Mouse (Mus musculus): ENCODE results near the gene Supt7l. TPM values are rescaled to one million over a fixed set of nuclear protein-coding genes. Genes with fewer than 3 reads are reported as not detected.

Supt7l gene
- polyA plus RNA-seq, 1 experiment from 2014 or later = 21.8 TPM

DNA sequence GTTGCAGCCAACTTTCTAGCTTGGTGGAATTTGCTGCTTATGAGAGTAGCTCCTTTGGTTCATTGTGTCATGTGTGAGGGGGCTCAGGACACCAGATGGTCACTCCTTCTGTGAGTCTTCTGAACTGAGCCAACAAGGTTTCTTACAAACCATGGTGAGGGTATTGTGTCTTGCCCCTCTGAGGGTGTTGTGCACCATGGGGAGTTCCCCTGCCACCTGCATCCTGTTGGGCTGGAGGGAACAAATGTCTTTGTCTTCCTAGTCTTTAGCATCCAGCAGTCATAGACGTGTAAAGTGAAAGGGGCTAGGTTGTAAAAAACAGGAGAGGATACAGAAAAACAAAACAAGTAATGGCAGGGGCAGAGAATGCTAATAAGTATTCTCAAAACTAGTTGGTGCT lies 31.8 kb upstream of the Supt7l start:
- Histone ChIP-seq H3K36me3 (peaks cover 52% of the 10 kb centered on the region), H3K27ac (no peak overlapping the region), H3K4me1 (peaks cover 15% of the 10 kb centered on the region), H3K9me3 (no peaks in the 10 kb centered on the region), H3K9ac (no peak overlapping the region), H3K27me3 (no peaks in the 10 kb centered on the region), H3K4me3 (no peak overlapping the region), H3K4me2 (no peak overlapping the region)
- WGBS = 47% methylated on average over 1 of the region's 1 CpGs
- ATAC-seq (ENCODE audit: insufficient number of reproducible peaks, low FRiP score, low TSS enrichment, low read depth) = no peak

DNA sequence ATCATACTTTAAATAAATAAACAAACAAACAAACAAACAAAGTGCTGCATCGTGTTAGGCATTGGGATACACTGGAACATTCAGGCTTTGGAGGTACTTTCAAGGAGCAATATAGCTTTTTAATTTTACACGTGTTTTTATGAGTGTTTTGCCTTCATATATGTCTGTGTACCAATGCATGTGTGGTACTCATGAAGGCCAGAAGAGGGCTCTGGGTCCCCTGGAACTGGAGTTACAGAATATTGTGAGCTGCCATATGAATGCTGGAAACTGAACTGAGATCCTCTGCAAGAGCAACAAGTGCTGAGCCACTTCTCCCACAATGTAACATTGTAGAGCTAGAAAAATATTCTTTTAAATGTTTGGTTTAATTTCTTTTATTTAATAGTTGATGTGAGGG lies 7.6 kb upstream of the Supt7l start:
- no peaks in the 10 kb centered on the region for H3K9me3 ChIP-seq
- H3K9ac ChIP-seq = no peak overlapping the region
- no peaks in the 10 kb centered on the region for H3K27me3 ChIP-seq
- H3K4me2 ChIP-seq = no peak overlapping the region
- WGBS = 86% methylated on average over 2 of the region's 2 CpGs
- no peak overlapping the region for H3K4me3 ChIP-seq
- no peak overlapping the region for H3K27ac ChIP-seq
- ATAC-seq (ENCODE audit: insufficient number of reproducible peaks, low FRiP score, low TSS enrichment, low read depth) = no peak
- no peaks in the 10 kb centered on the region for H3K4me1 ChIP-seq
- peaks cover 83% of the 10 kb centered on the region for H3K36me3 ChIP-seq

DNA sequence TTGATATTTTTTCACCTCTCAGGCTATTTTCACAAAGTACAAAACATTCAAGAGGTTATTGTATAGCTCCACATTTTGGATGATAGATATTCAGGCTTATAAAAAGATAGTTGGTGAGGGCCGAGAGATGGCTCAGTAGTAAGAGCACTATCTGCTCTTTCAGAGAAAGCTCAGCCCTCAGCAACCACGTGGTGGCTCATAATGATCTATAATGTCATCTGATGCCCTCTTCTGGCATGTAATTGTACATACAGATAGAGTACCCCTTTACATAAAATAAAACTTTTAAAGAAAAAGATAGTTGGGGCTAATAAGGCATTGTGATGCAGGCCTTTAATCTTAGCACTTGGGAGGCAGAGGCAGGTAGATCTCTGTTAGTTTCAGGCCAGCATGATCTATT lies 953 bp upstream of the Supt7l start:
- peaks cover 21% of the 10 kb centered on the region for H3K4me1 ChIP-seq
- ATAC-seq (ENCODE audit: insufficient number of reproducible peaks, low FRiP score, low TSS enrichment, low read depth) = no peak
- H3K4me2 ChIP-seq = no peak overlapping the region
- no peaks in the 10 kb centered on the region for H3K27me3 ChIP-seq
- no peaks in the 10 kb centered on the region for H3K9me3 ChIP-seq
- H3K27ac ChIP-seq = no peak overlapping the region
- peaks cover 39% of the 10 kb centered on the region for H3K36me3 ChIP-seq
- no peak overlapping the region for H3K9ac ChIP-seq
- H3K4me3 ChIP-seq = no peak overlapping the region
- WGBS = 55% methylated on average over 2 of the region's 2 CpGs

DNA sequence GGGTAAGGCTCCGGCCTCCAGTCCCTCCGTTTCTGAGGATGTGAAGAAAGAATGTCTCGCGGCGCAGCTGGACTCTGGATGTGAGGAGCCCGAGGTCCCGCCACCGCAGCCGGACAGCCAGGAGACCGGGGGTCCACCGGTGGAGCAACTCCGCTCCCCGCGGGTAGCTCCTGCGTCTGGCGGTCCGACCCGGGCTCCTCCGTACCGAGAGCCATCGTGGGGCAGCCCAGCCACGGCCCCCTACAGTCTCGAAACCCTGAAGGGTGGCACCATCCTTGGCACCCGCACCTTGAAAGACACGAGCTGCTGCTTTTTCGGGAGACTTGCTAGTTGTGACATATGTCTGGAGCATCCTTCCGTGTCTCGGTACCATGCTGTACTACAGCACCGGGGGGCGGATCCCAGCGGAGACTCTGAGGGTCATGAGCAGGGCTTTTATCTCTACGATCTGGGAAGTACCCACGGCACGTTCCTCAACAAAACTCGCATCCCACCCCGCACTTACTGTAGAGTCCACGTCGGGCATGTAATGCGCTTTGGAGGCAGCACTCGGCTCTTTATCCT lies 408 bp downstream of the Supt7l start:
- H3K4me2 ChIP-seq = peak overlapping the region; percentile 93
- H3K4me1 ChIP-seq = peaks cover 21% of the 10 kb centered on the region
- H3K4me3 ChIP-seq = peak overlapping the region; percentile 98
- H3K27ac ChIP-seq = peak overlapping the region; percentile 88
- 2% methylated on average over 40 of the region's 40 CpGs for WGBS
- no peaks in the 10 kb centered on the region for H3K9me3 ChIP-seq
- peak overlapping the region; percentile 85 for H3K9ac ChIP-seq
- H3K27me3 ChIP-seq = no peaks in the 10 kb centered on the region
- ATAC-seq (ENCODE audit: insufficient number of reproducible peaks, low FRiP score, low TSS enrichment, low read depth) = no peak
- H3K36me3 ChIP-seq = peaks cover 38% of the 10 kb centered on the region

DNA sequence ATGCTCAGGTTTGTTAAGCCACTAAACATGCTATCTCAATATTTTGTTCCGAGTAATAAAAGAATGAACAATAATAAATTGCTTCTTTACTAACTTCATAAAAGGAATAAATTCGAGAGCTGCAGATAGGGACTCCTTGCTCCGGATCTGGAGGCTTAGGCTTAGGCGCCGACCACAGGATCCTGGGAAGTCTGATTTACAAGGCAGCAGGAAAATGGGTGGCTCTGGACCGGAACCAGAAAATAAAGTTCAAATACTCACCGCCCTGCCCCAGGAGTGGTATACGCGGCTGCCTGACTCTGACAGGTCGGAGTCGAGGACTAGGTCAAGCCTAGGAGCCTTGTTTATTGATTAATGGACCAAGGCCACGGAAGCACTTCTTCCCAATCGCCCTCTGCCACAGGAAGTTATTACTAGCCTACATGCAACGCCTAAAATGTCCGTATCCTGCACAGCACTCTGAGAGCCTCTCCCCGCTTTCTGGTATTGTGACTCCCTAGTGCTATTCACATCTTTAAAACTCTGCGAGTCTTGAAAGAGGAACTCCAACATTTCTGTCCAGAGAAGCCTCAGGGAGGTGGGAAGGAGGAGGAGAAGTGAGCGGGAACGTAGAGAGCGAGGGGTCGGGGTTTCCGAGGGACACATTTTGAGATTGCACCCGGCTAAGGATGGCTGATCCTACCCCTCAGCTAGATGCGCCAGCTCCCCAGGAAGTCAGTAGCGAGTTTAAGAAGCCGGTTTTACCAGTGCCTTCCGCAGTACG lies 1.1 kb downstream of the Supt7l start, which contains the start of gene Slc4a1ap:
Gene Slc4a1ap (plus strand): TSS at position 642 of the 763 bp plus-strand sequence.
- ATAC-seq (ENCODE audit: insufficient number of reproducible peaks, low FRiP score, low TSS enrichment, low read depth) = peak; percentile 61; the same call in 1 of the 2 replicates
- Histone ChIP-seq H3K36me3 (peaks cover 37% of the 10 kb centered on the region), H3K9me3 (no peaks in the 10 kb centered on the region), H3K4me1 (peaks cover 21% of the 10 kb centered on the region), H3K4me2 (peak within 1 kb of the TSS; percentile 93), H3K4me3 (peak within 1 kb of the TSS; percentile 98), H3K27ac (peak within 1 kb of the TSS; percentile 88), H3K9ac (peak within 1 kb of the TSS; percentile 85), H3K27me3 (no peaks in the 10 kb centered on the region)
- WGBS = under 1% methylated on average over 28 of the region's 28 CpGs

DNA sequence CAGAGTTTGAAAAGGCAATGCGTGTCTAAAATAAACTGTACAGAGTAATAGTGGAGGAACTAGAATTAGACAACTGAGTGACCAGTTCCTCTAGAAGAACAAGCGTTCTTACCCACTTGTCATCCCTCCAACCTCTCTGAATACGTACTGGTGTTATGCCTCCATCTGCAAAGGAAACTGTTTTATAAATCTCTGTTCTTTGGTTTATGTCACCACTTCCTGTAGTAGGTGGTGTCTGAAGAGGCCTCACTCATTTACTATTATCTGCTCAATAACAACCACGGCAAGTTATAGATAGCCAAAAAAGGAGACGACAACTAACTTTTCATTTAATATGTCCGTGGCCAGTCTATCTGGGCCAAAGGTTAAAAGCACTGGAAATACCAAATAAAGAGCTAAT lies 7.1 kb downstream of the Supt7l start:
- ATAC-seq (ENCODE audit: insufficient number of reproducible peaks, low FRiP score, low TSS enrichment, low read depth) = no peak
- Histone ChIP-seq H3K27ac (no peak overlapping the region), H3K4me2 (no peak overlapping the region), H3K9ac (no peak overlapping the region), H3K27me3 (no peaks in the 10 kb centered on the region), H3K36me3 (peaks cover 71% of the 10 kb centered on the region), H3K9me3 (no peaks in the 10 kb centered on the region), H3K4me1 (peaks cover 2% of the 10 kb centered on the region), H3K4me3 (no peak overlapping the region)
- 93% methylated on average over 6 of the region's 6 CpGs for WGBS

DNA sequence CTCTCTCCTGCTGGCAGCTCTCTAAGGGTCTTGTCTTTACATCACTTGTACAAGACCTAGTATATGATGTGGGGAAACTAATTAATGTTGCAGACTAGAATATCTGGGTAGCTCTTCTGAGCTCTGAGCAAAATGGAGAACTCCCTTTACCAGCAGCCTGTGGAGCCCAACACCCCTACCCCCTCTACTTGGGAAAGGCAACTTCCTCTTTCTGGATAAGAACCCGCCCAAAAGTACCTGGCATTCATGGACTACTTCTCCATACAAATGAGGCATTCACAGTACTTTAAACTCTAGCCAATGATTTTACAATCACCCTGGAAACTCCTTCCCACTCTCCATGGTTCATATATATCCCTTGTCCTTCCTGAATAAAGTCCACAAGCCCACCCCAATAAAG lies 15.1 kb downstream of the Supt7l start:
- no peaks in the 10 kb centered on the region for H3K27me3 ChIP-seq
- H3K4me2 ChIP-seq = no peak overlapping the region
- no peaks in the 10 kb centered on the region for H3K4me1 ChIP-seq
- H3K9me3 ChIP-seq = no peaks in the 10 kb centered on the region
- H3K27ac ChIP-seq = no peak overlapping the region
- H3K36me3 ChIP-seq = peaks cover 91% of the 10 kb centered on the region
- no peak overlapping the region for H3K4me3 ChIP-seq
- no peak for ATAC-seq (ENCODE audit: insufficient number of reproducible peaks, low FRiP score, low TSS enrichment, low read depth)
- 81% methylated on average over 1 of the region's 1 CpGs for WGBS
- H3K9ac ChIP-seq = no peak overlapping the region

DNA sequence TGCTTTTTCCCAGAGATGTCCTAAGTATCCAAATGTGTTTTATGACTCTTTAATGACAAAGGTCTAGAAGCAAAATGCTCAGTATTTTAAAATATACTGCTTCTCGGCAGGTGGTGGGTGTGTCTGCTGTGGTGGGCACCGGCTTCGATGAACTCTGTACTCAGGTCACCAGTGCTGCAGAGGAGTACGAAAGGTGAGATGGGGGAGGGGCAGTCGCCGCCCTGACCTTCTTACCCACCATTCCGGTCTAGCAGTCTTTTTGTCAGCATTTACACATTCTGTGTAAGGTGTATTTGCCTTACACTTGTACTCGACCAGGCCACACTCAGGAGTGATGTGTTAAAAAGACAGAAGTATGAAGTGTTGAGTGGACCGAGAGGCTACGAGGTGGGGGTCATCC lies 22.8 kb downstream of the Supt7l start:
- Histone ChIP-seq H3K27ac (no peak overlapping the region), H3K4me3 (no peak overlapping the region), H3K36me3 (peaks cover 86% of the 10 kb centered on the region), H3K9ac (no peak overlapping the region), H3K27me3 (no peaks in the 10 kb centered on the region), H3K4me2 (no peak overlapping the region), H3K4me1 (no peaks in the 10 kb centered on the region), H3K9me3 (no peaks in the 10 kb centered on the region)
- no peak for ATAC-seq (ENCODE audit: insufficient number of reproducible peaks, low FRiP score, low TSS enrichment, low read depth)
- 86% methylated on average over 10 of the region's 10 CpGs for WGBS

DNA sequence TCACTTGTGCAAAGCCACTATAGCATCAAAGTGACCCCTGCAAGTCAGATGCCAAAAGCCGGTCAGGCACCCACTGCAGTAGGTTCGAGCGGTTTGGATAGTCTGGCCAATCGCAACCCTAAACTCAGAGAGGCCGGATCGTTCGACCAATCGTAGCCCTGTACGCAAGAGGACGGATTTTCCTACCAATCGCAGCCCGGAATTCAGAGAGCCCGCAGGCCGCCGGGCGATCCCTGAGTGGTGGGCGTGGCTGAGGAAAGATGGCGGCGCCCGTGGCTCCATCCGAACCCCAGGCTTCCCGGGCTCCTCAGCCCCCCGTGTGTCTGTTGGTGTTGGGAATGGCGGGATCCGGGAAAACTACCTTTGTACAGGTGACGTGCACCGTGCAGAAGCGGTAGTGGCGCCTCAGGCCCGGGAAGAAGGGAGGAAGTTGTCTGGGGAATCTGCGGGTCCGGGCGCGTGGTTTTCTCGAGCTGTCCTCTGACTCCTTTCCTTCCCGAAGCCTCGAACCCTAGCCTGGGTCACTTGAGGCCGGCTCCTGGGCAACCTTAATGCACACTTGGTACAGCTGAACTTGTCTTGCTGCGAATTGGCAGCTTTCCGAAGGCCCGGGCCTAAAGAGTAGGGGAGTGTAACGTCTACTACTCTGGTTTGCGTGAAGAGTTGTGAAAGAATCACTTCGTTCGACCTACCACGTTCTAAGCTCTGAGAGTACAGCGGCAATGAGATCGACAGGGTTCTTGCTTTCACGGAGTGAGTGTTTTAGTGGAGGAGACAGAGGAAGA lies 32.9 kb downstream of the Supt7l start, which contains the start of gene Gpn1:
Gene Gpn1 (plus strand): TSS at position 229 of the 785 bp plus-strand sequence.
- H3K4me2 ChIP-seq = peak within 1 kb of the TSS; percentile 76
- H3K27me3 ChIP-seq = no peaks in the 10 kb centered on the region
- H3K4me1 ChIP-seq = peaks cover 8% of the 10 kb centered on the region
- peak within 1 kb of the TSS; percentile 47 for H3K9ac ChIP-seq
- H3K4me3 ChIP-seq = peak within 1 kb of the TSS; percentile 82
- H3K27ac ChIP-seq = no peak within 1 kb of the TSS
- H3K36me3 ChIP-seq = peaks cover 32% of the 10 kb centered on the region
- ATAC-seq (ENCODE audit: insufficient number of reproducible peaks, low FRiP score, low TSS enrichment, low read depth) = peak; percentile 96
- H3K9me3 ChIP-seq = no peaks in the 10 kb centered on the region
- WGBS = under 1% methylated on average over 49 of the region's 49 CpGs

DNA sequence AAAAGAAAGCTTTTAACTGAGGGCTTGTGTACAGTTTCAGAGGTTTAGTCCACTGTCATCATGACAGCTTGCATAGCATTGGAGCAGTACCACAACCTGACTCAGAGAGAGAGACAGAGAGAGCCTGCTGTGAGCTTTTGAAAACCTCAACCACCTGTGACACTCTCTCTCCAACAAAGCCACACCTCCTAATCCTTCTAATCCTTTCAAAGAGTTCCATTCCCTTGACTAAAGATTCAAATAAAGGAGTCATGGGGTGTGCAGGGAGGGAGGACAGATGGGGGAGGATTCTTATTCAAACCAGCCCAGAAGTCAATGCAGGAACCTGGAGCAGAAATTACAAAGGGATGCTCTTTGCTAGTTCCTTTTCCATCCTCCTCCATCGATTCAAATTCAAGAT lies 35.6 kb downstream of the Supt7l start:
- no peaks in the 10 kb centered on the region for H3K27me3 ChIP-seq
- peaks cover 8% of the 10 kb centered on the region for H3K4me1 ChIP-seq
- 85% methylated on average over 1 of the region's 1 CpGs for WGBS
- H3K4me3 ChIP-seq = no peak overlapping the region
- no peak for ATAC-seq (ENCODE audit: insufficient number of reproducible peaks, low FRiP score, low TSS enrichment, low read depth)
- no peak overlapping the region for H3K9ac ChIP-seq
- no peak overlapping the region for H3K27ac ChIP-seq
- H3K36me3 ChIP-seq = peaks cover 7% of the 10 kb centered on the region
- H3K4me2 ChIP-seq = no peak overlapping the region
- H3K9me3 ChIP-seq = no peaks in the 10 kb centered on the region

DNA sequence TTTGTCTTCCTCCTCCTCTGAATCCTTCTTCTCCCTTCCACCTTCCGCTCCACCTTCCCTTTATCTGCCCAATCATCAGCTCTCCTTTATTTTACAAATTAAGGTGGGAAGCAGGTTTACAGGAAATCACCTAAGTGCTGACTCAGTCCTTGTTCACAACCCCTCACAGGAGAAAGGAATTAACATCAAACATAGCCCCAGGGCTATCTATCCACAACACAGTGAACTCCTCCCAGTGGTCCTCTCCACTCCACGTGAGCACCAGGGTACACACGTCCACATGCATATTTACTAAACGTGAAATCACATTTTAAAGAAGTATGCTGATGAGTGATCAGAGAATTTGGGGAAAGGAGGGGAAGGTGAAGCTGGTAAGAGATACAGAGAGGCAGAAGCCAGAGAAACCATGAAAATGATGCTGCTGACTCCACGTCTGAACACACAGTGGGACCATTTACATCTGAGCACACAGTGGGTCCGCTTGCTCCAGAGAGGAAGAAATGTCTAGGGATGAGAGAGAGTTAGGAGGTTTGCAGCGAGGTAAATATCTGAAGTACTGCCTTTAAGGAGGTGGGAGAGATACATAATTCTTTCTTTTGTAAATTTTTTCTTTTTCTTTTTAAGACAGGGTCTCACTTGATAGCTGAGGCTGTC lies 38.4 kb downstream of the Supt7l start:
- H3K27me3 ChIP-seq = no peaks in the 10 kb centered on the region
- H3K9ac ChIP-seq = no peak overlapping the region
- WGBS = 59% methylated on average over 7 of the region's 7 CpGs
- H3K4me2 ChIP-seq = no peak overlapping the region
- ATAC-seq (ENCODE audit: insufficient number of reproducible peaks, low FRiP score, low TSS enrichment, low read depth) = no peak
- H3K4me3 ChIP-seq = no peak overlapping the region
- peaks cover 4% of the 10 kb centered on the region; the same call in 1 of the 2 replicates for H3K36me3 ChIP-seq
- no peaks in the 10 kb centered on the region for H3K4me1 ChIP-seq
- H3K27ac ChIP-seq = no peak overlapping the region
- no peaks in the 10 kb centered on the region for H3K9me3 ChIP-seq
